Mouse (Mus musculus) bone marrow, adult 2 months (tissue): ENCODE measurements around the gene Syt1. TPM values are rescaled to one million over a fixed set of nuclear protein-coding genes. Genes with fewer than 3 reads are reported as not detected.

ENCODE experiments used
- H3K27ac ChIP-seq: fragments of 200-500 bp; 2 replicates; pipeline ENCODE4 v1.5.1; 2012; ENCODE audit warnings: low read depth, mild to moderate bottlenecking, control low read depth, inconsistent platforms, low read length; ENCODE audit not compliant: control insufficient read depth, poor library complexity, insufficient read depth
- H3K4me1 ChIP-seq: fragments of 200-500 bp; 2 replicates; pipeline ENCODE4 v1.6.1; 2011; ENCODE audit warnings: low read length; ENCODE audit not compliant: control insufficient read depth, insufficient read depth
- H3K4me3 ChIP-seq: fragments of 200-500 bp; replicated peaks from 2 replicates; pipeline ENCODE3; 2011; ENCODE audit warnings: mild to moderate bottlenecking, low read depth, low read length, control low read depth; ENCODE audit not compliant: control insufficient read depth
- CTCF ChIP-seq: fragments of 200-500 bp; IDR thresholded peaks from 2 replicates; pipeline ENCODE4 v1.5.1; 2011; ENCODE audit warnings: low read length, control low read depth; ENCODE audit not compliant: control insufficient read depth, insufficient read depth
- POLR2A ChIP-seq: fragments of 200-500 bp; IDR thresholded peaks from 2 replicates; pipeline ENCODE4 v1.6.1; 2011; ENCODE audit warnings: low read depth, mild to moderate bottlenecking, control low read depth, low read length, borderline replicate concordance; ENCODE audit not compliant: control insufficient read depth
- WGBS: fragments of 180-500 bp; shearing (Covaris S2); methylation state at CpG from one replicate; pipeline ENCODE4 v1.1.7; 2018; 5-methylcytosine and 5-hydroxymethylcytosine counted together
- polyA plus RNA-seq: library from polyadenylated mRNA; stranded (reverse); fragments of >200 nt; gene quantifications from 2 replicates; pipeline ENCODE4 v1.2.4, GENCODE M21; 2011; ENCODE audit warnings: low replicate concordance; ENCODE audit not compliant: missing spikeins, insufficient read depth, insufficient read length

The Syt1 gene
- polyA plus RNA-seq, 1 experiment: 0.42 TPM

GRCm38 (mm10) chr10:108534112-108534511 lies 476.7 kb downstream of the Syt1 start:
- H3K4me3 ChIP-seq: no peak overlapping the region
- no peak overlapping the region for H3K27ac ChIP-seq
- whole genome bisulfite sequencing: 77% methylated on average over 4 of the region's 4 CpGs
- H3K4me1 ChIP-seq: no peaks in the 10 kb centered on the region
- no peak for TF ChIP-seq CTCF
- no peak for TF ChIP-seq POLR2A

- TF ChIP-seq POLR2A: no peak
- no peak for TF ChIP-seq CTCF
- Histone ChIP-seq H3K4me3 (no peak overlapping the region), H3K27ac (no peak overlapping the region), H3K4me1 (no peaks in the 10 kb centered on the region)
- WGBS: 85% methylated on average over 11 of the region's 11 CpGs
Measured at GRCm38 (mm10) chr10:108532916-108533315, 477.9 kb downstream of the Syt1 start.

GRCm38 (mm10) chr10:108532283-108532682 lies 478.5 kb downstream of the Syt1 start:
- Histone ChIP-seq H3K4me3 (no peak overlapping the region), H3K4me1 (no peaks in the 10 kb centered on the region), H3K27ac (no peak overlapping the region)
- TF ChIP-seq POLR2A (no peak), CTCF (no peak)
- 87% methylated on average over 9 of the region's 9 CpGs for WGBS

GRCm38 (mm10) chr10:108531641-108532040 lies 479.1 kb downstream of the Syt1 start:
- 70% methylated on average over 4 of the region's 4 CpGs for WGBS
- H3K4me3 ChIP-seq: no peak overlapping the region
- no peak overlapping the region for H3K27ac ChIP-seq
- TF ChIP-seq POLR2A (no peak), CTCF (no peak)
- H3K4me1 ChIP-seq: no peaks in the 10 kb centered on the region

- Histone ChIP-seq H3K4me1 (no peaks in the 10 kb centered on the region), H3K27ac (no peak overlapping the region), H3K4me3 (no peak overlapping the region)
- TF ChIP-seq CTCF: no peak
- TF ChIP-seq POLR2A: no peak
- 79% methylated on average over 4 of the region's 4 CpGs for WGBS
Measured at GRCm38 (mm10) chr10:108531111-108531510, 479.7 kb downstream of the Syt1 start.

- H3K4me1 ChIP-seq: no peaks in the 10 kb centered on the region
- no peak overlapping the region for H3K27ac ChIP-seq
- no peak for TF ChIP-seq CTCF
- no peak for TF ChIP-seq POLR2A
- H3K4me3 ChIP-seq: no peak overlapping the region
- WGBS: 82% methylated on average over 7 of the region's 7 CpGs
Measured at GRCm38 (mm10) chr10:108528338-108528737, 482.4 kb downstream of the Syt1 start.

- 83% methylated on average over 11 of the region's 11 CpGs for WGBS
- Histone ChIP-seq H3K4me3 (no peak overlapping the region), H3K27ac (no peak overlapping the region), H3K4me1 (no peaks in the 10 kb centered on the region)
- no peak for TF ChIP-seq POLR2A
Measured at GRCm38 (mm10) chr10:108525506-108525905, 485.3 kb downstream of the Syt1 start.

- 76% methylated on average over 6 of the region's 6 CpGs for WGBS
Measured at GRCm38 (mm10) chr10:108524306-108525029, 486.3 kb downstream of the Syt1 start.

GRCm38 (mm10) chr10:108519156-108519555 lies 491.6 kb downstream of the Syt1 start:
- Histone ChIP-seq H3K4me1 (no peaks in the 10 kb centered on the region), H3K27ac (no peak overlapping the region), H3K4me3 (no peak overlapping the region)
- TF ChIP-seq POLR2A (no peak), CTCF (no peak)
- 62% methylated on average over 6 of the region's 6 CpGs for WGBS

More at GRCm38 (mm10) chr10:108524306-108525029, 486.3 kb downstream of the Syt1 start:
- Histone ChIP-seq H3K4me1 (no peaks in the 10 kb centered on the region), H3K4me3 (no peak overlapping the region), H3K27ac (no peak overlapping the region)
- TF ChIP-seq CTCF (no peak), POLR2A (no peak)
